Mouse (Mus musculus): Measurements from ENCODE around the gene Nat8l.

DNA sequence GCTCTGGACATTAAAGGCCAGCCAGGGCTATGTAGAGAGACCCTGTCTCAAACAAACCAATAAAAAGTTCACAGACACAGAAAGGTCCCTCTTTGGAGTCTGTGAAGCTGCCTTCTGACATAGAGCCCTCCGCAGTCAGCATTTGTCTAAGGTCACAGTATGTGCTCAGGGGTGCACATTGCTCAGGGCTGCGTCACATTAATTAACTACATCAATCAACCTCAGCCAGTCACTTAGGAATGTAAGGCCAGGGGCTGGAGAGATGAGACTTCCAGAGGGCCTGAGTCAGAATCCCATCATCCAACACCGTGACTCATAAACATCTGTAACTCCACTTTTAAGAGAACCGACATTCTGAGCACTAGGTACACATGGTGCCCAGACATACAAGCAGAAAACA is 39.9 kb upstream of the Nat8l start:
- TF ChIP-seq CTCF (IDR thresholded peaks at IDR 0.05; ENCODE audit: control insufficient read depth, insufficient read depth, low read length) (no peak), POLR2A (IDR thresholded peaks at IDR 0.05; ENCODE audit: borderline replicate concordance, control insufficient read depth, low read depth, low read length) (no peak)
